Mouse (Mus musculus): ENCODE measurements around the gene Iqca. TPM values are rescaled to one million over a fixed set of nuclear protein-coding genes. Genes with fewer than 3 reads are reported as not detected.

Gene Iqca
- polyA plus RNA-seq, 1 experiment from 2014 or later: not detected

Other genes with a start within 250 kb of the Iqca start
- 5.3 and 9.5 TPM in 2 replicates for gene Gbx2, start 222.2 kb downstream of the Iqca start, polyA plus RNA-seq (2016; fragmentation: Nextera tagmentation; extraction: Ambion mirVana)
- not detected in 2 replicates for gene Asb18, start 138.7 kb downstream of the Iqca start, polyA plus RNA-seq (2016; fragmentation: Nextera tagmentation; extraction: Ambion mirVana)
- 12.9 and 16.5 TPM in 2 replicates for gene Ackr3, start 50.6 kb upstream of the Iqca start, polyA plus RNA-seq (2016; fragmentation: Nextera tagmentation; extraction: Ambion mirVana)